ENCODE assay signal across 11 mouse cellular contexts in genomic region chr5:142505695-142506423, GRCm38 (mm10). TPM values are rescaled to one million over a fixed set of nuclear protein-coding genes. Genes with fewer than 3 reads are reported as not detected.
A peak's percentile ranks its signal among the peaks of the same experiment; 100 is the strongest.
DNase-seq lines count a peak whose midpoint lies in the region; ATAC-seq and TF ChIP-seq lines count a peak whose summit lies in the region.
"Had no signal": no experiment of that assay in that cellular context is flagged by ENCODE, and none has a peak within 500 bp of the region (broad histone marks: within the 10 kb centered on the region; RNA-seq: fewer than 3 reads in every experiment).

No protein-coding gene starts in this region.

- TF ChIP-seq RAD21 in MEL (IDR thresholded peaks at IDR 0.05; ENCODE audit: low read depth, low read length): no peak

- H3K36me3 ChIP-seq in MEL (ENCODE audit: control insufficient read depth in 1 of 2, insufficient read depth in 2 of 2, low read length in 2 of 2): no peaks in the 10 kb centered on the region
- H3K36me3 ChIP-seq in liver, postnatal 0 days (replicated peaks; ENCODE audit: insufficient read depth, low read length): no peaks in the 10 kb centered on the region

- H3K27ac ChIP-seq in left cerebral cortex, adult 2 months: no peak overlapping the region
- H3K27ac ChIP-seq in MEL (ENCODE audit: control insufficient read depth, low read depth, low read length): no peak overlapping the region
- no peak overlapping the region for H3K27ac ChIP-seq in liver, postnatal 0 days (ENCODE audit: low read depth)

- H3K4me3 ChIP-seq in left cerebral cortex, adult 2 months: no peak overlapping the region
- H3K4me3 ChIP-seq in MEL (ENCODE audit: control insufficient read depth in 1 of 2, insufficient read depth in 1 of 2, low read depth in 2 of 2, low read length in 2 of 2): no peak overlapping the region
- H3K4me3 ChIP-seq in liver, postnatal 0 days (ENCODE audit: low read depth, low read length): no peak overlapping the region
- H3K4me3 ChIP-seq: erythroblast, embryonic 14.5 days had no signal

- H3K4me1 ChIP-seq in MEL (ENCODE audit: control insufficient read depth in 1 of 2, insufficient read depth in 2 of 2, low read length in 2 of 2): no peaks in the 10 kb centered on the region
- no peaks in the 10 kb centered on the region for H3K4me1 ChIP-seq in liver, postnatal 0 days (ENCODE audit: insufficient read depth)

- no peaks in the 10 kb centered on the region for H3K79me2 ChIP-seq in MEL (ENCODE audit: control insufficient read depth, insufficient read depth, low read length, poor library complexity)

- ATAC-seq in liver, postnatal 0 days: no peak
- ATAC-seq: hindbrain, embryonic 16.5 days had no signal

- TF ChIP-seq POLR2A in MEL (IDR thresholded peaks at IDR 0.05; ENCODE audit: control insufficient read depth in 1 of 2, insufficient read depth in 1 of 2, low read depth in 1 of 2, low read length in 2 of 2, poor library complexity in 1 of 2): no peak

- H3K4me2 ChIP-seq in liver, postnatal 0 days (ENCODE audit: low read depth, low read length): no peak overlapping the region

- peak; percentile 50 for DNase-seq in cerebellum, adult 9-11 months
- DNase-seq in cerebellum, postnatal 4 days (ENCODE audit: low spot score in 2 of 2): no peak
- no peak for DNase-seq in left cerebral cortex, adult 2 months (ENCODE audit: extremely low spot score in 1 of 2, low spot score in 2 of 2)
- DNase-seq in left cerebral cortex, postnatal 10 days (ENCODE audit: extremely low spot score in 1 of 2, low spot score in 2 of 2): no peak
- peak; percentile 27 for DNase-seq in MEL (ENCODE audit: low read depth, low spot score)
- no peak for DNase-seq in liver, postnatal 0 days
- no peak for DNase-seq in spleen, postnatal 10 days (ENCODE audit: low spot score in 2 of 2)
- DNase-seq in urinary bladder, postnatal 10 days (ENCODE audit: low spot score): no peak

- TF ChIP-seq EP300 in MEL (IDR thresholded peaks at IDR 0.05; ENCODE audit: low read depth in 1 of 2, low read length in 2 of 2): no peak
- no peak for TF ChIP-seq EP300 in liver, postnatal 0 days (IDR thresholded peaks at IDR 0.05; ENCODE audit: low read depth)

- intact Hi-C loops in left cerebral cortex, adult 2 months (cut with DNase I): no loop called here
- intact Hi-C loops in left cerebral cortex, postnatal 10 days (cut with DNase I): no loop called here

- no peaks in the 10 kb centered on the region for H3K9me3 ChIP-seq in MEL (replicated peaks; ENCODE audit: insufficient read depth, low read length)
- no peaks in the 10 kb centered on the region for H3K9me3 ChIP-seq in liver, postnatal 0 days (ENCODE audit: low read length)

- peak; percentile 10; the same call in 1 of the 2 replicates for TF ChIP-seq CTCF in left cerebral cortex, adult 2 months (IDR thresholded peaks at IDR 0.05)
- peak in 2 of 3 experiments; percentile 40 to 46; a peak in 4 of 6 replicates for TF ChIP-seq CTCF in MEL (IDR thresholded peaks at IDR 0.05 in 2 of 3, conservative IDR thresholded peaks at IDR 0.05 in 1 of 3; ENCODE audit: control insufficient read depth in 1 of 3, insufficient read depth in 1 of 3, low read depth in 2 of 3, low read length in 3 of 3, poor library complexity in 1 of 3, severe bottlenecking in 1 of 3)
- peak; percentile 56 for TF ChIP-seq CTCF in liver, postnatal 0 days (IDR thresholded peaks at IDR 0.05; ENCODE audit: low read depth)

- no peak overlapping the region for H3K9ac ChIP-seq in MEL (ENCODE audit: control insufficient read depth, low read depth, low read length, poor library complexity, severe bottlenecking)
- no peak overlapping the region for H3K9ac ChIP-seq in liver, postnatal 0 days (replicated peaks)

- H3K27me3 ChIP-seq in MEL (ENCODE audit: control insufficient read depth in 1 of 2, insufficient read depth in 2 of 2, low read length in 2 of 2): no peaks in the 10 kb centered on the region; a peak in 1 of 4 replicates
- H3K27me3 ChIP-seq in liver, postnatal 0 days (ENCODE audit: insufficient read depth, low read length): no peaks in the 10 kb centered on the region

- WGBS in liver, postnatal 0 days (ENCODE audit: insufficient replicate concordance): 72% methylated on average over 3 of the region's 3 CpGs

TF ChIP-seq in MEL, 35 proteins besides CTCF, POLR2A, EP300 and RAD21:
- TF ChIP-seq ETS1 (IDR thresholded peaks at IDR 0.05; ENCODE audit: low read depth, low read length) (no peak), SMC3 (IDR thresholded peaks at IDR 0.05; ENCODE audit: low read depth, low read length) (peak; percentile 22; the same call in 1 of the 2 replicates)

RNA-seq across cellular contexts. Expression of gene Papolb, which starts 24.0 kb away (rescaled TPM):
- total RNA-seq in left cerebral cortex, adult 2 months (2021): under 1 TPM; 0.77 to 0.96 TPM
- total RNA-seq in left cerebral cortex, postnatal 10 days (2021): under 1 TPM; 0.87 to 0.88 TPM
- not detected in 2 replicates for total RNA-seq in MEL (2012; rRNA removed)
- polyA plus RNA-seq in MEL (2012; ENCODE audit: insufficient read depth in 1 of 2, insufficient read length in 2 of 2, low read depth in 1 of 2, low replicate concordance in 2 of 2, missing spikeins in 1 of 2): not detected
- polyA plus RNA-seq in liver, postnatal 0 days (2015; fragmentation: Nextera tagmentation; extraction: Ambion mirVana): not detected in 2 replicates
- polyA plus RNA-seq: erythroblast, embryonic 14.5 days; stomach, embryonic 16.5 days had no signal

RNA-seq across cellular contexts. Expression of gene Ap5z1, which starts 42.1 kb away (rescaled TPM):
- total RNA-seq in left cerebral cortex, adult 2 months (2021): 10 to 100 TPM; 22.2 to 22.6 TPM
- total RNA-seq in left cerebral cortex, postnatal 10 days (2021): 10 to 100 TPM; 17.5 to 22.3 TPM
- 4.4 and 5.1 TPM in 2 replicates for total RNA-seq in MEL (2012; rRNA removed)
- 10 to 100 TPM in 1 of 2 experiments, not detected in 1; 13.5 TPM for polyA plus RNA-seq in MEL (2012; ENCODE audit: insufficient read depth in 1 of 2, insufficient read length in 2 of 2, low read depth in 1 of 2, low replicate concordance in 2 of 2, missing spikeins in 1 of 2)
- 2.8 and 4.0 TPM in 2 replicates for polyA plus RNA-seq in liver, postnatal 0 days (2015; fragmentation: Nextera tagmentation; extraction: Ambion mirVana)

RNA-seq across cellular contexts. Expression of gene Radil, which starts 45.0 kb away (rescaled TPM):
- 10 to 100 TPM; 19.5 to 20.4 TPM for total RNA-seq in left cerebral cortex, adult 2 months (2021)
- total RNA-seq in left cerebral cortex, postnatal 10 days (2021): 10 to 100 TPM; 19.9 to 20.9 TPM
- 0.26 and 0.27 TPM in 2 replicates for total RNA-seq in MEL (2012; rRNA removed)
- polyA plus RNA-seq in MEL (2012; ENCODE audit: insufficient read depth in 1 of 2, insufficient read length in 2 of 2, low read depth in 1 of 2, low replicate concordance in 2 of 2, missing spikeins in 1 of 2): under 1 TPM in 1 of 2 experiments, not detected in 1; 0.07 TPM
- 0.05 TPM in 1 of 2 replicates, not detected in the other for polyA plus RNA-seq in liver, postnatal 0 days (2015; fragmentation: Nextera tagmentation; extraction: Ambion mirVana)

Comparison
In these comparisons a context has a peak if more than half of its experiments do, and no peak if none do; other contexts are left out.
1. DNase-seq: peak in cerebellum, adult 9-11 months (single experiment) and MEL (single experiment); none in cerebellum, postnatal 4 days (0 of 2), left cerebral cortex, adult 2 months (0 of 2), left cerebral cortex, postnatal 10 days (0 of 2), liver, postnatal 0 days (single experiment), spleen, postnatal 10 days (0 of 2) and urinary bladder, postnatal 10 days (single experiment).
2. RNA of gene Radil, which starts 45.0 kb away (total RNA-seq): 19.9 to 20.9 TPM in left cerebral cortex, postnatal 10 days and 19.5 to 20.4 TPM in left cerebral cortex, adult 2 months; 0.26 to 0.27 TPM in MEL; every median in the first group is over 10 times any median in the second.
3. Peak in every context shown above with its lines, with median percentiles within 50 percentile points of each other: CTCF ChIP-seq.